Mouse (Mus musculus) CH12.LX (cell line): ENCODE results near the gene Arfgap1. TPM values are rescaled to one million over a fixed set of nuclear protein-coding genes. Genes with fewer than 3 reads are reported as not detected.

Source experiments
- DNase-seq: peaks from one replicate; pipeline ENCODE4 v3.0.0-alpha.2; 2013; ENCODE audit errors: extremely low read depth
- H3K27ac ChIP-seq: 2 replicates; pipeline ENCODE4 v1.5.1; 2012; ENCODE audit warnings: low read depth, mild to moderate bottlenecking, control low read depth, moderate library complexity; ENCODE audit not compliant: insufficient read depth
- H3K27me3 ChIP-seq: replicated peaks from 2 replicates; pipeline ENCODE3; 2012; ENCODE audit warnings: inconsistent platforms
- H3K36me3 ChIP-seq, 2 experiments: replicated peaks in 1 of 2; 2 replicates each; pipeline versions ENCODE3 to v1.6.1; 2012; ENCODE audit warnings: inconsistent platforms in 1 of 2, low read length in 1 of 2, mild to moderate bottlenecking in 1 of 2, mixed read lengths in 1 of 2, moderate library complexity in 1 of 2; ENCODE audit not compliant: control insufficient read depth in 1 of 2, insufficient read depth in 1 of 2
- H3K4me1 ChIP-seq, 2 experiments: 2 replicates each; pipeline ENCODE4 v1.6.1; 2012; ENCODE audit warnings: inconsistent platforms in 1 of 2, moderate library complexity in 1 of 2; ENCODE audit not compliant: insufficient read depth in 2 of 2, control insufficient read depth in 1 of 2
- H3K4me2 ChIP-seq: 2 replicates; pipeline ENCODE4 v1.6.1; 2012; ENCODE audit warnings: low read depth, mild to moderate bottlenecking, control low read depth; ENCODE audit not compliant: poor library complexity, insufficient read depth, severe bottlenecking
- H3K4me3 ChIP-seq, 3 experiments: fragments of 150-350 bp in 1 of 3; sonication (generic) in 1 of 3; replicated peaks in 1 of 3; 2 replicates each; pipeline versions ENCODE3 to v1.5.1; 2011 to 2012; ENCODE audit warnings: low read depth in 2 of 3, low read length in 2 of 3, mild to moderate bottlenecking in 2 of 3, moderate library complexity in 2 of 3, control low read depth in 1 of 3, improper control_type of control experiment in 1 of 3, inconsistent platforms in 1 of 3, mixed read lengths in 1 of 3; ENCODE audit not compliant: poor library complexity in 1 of 3
- H3K79me2 ChIP-seq: replicated peaks from 2 replicates; pipeline ENCODE4 v1.6.1; 2012; ENCODE audit warnings: mild to moderate bottlenecking, moderate library complexity; ENCODE audit not compliant: control insufficient read depth, poor library complexity, insufficient read depth, severe bottlenecking; ENCODE audit errors: extremely low read depth
- H3K9ac ChIP-seq: 2 replicates; pipeline ENCODE4 v1.6.1; 2012; ENCODE audit warnings: low read depth, mild to moderate bottlenecking, control low read depth, moderate library complexity; ENCODE audit not compliant: insufficient read depth
- H3K9me3 ChIP-seq: replicated peaks from 2 replicates; pipeline ENCODE3; 2012; ENCODE audit warnings: low read length, inconsistent platforms, mixed read lengths
- BHLHE40 ChIP-seq: IDR thresholded peaks from 2 replicates; pipeline ENCODE4 v1.6.1; 2011; ENCODE audit warnings: mild to moderate bottlenecking, low read depth, low read length, improper control_type of control experiment
- CHD2 ChIP-seq: IDR thresholded peaks from 2 replicates; pipeline ENCODE4 v1.6.1; 2011; ENCODE audit warnings: low read length, improper control_type of control experiment
- CTCF ChIP-seq, 2 experiments: IDR thresholded peaks in 1 of 2; conservative IDR thresholded peaks in 1 of 2; 2 replicates each; pipeline ENCODE4 v1.5.1; 2011 to 2012; ENCODE audit warnings: low read depth in 2 of 2, low read length in 2 of 2, improper control_type of control experiment in 1 of 2, inconsistent platforms in 1 of 2, mild to moderate bottlenecking in 1 of 2, moderate library complexity in 1 of 2
- ELF1 ChIP-seq: IDR thresholded peaks from 2 replicates; pipeline ENCODE4 v1.6.1; 2014; ENCODE audit warnings: low read depth, mild to moderate bottlenecking, inconsistent platforms, low read length, improper control_type of control experiment
- EP300 ChIP-seq: IDR thresholded peaks from 2 replicates; pipeline ENCODE4 v1.6.1; 2011; ENCODE audit warnings: low read length, improper control_type of control experiment
- ETS1 ChIP-seq: conservative IDR thresholded peaks from 2 replicates; pipeline ENCODE4 v1.6.1; 2012; ENCODE audit warnings: low read depth, mild to moderate bottlenecking, inconsistent platforms, low read length, improper control_type of control experiment, moderate library complexity
- HCFC1 ChIP-seq: IDR thresholded peaks from 2 replicates; pipeline ENCODE4 v1.6.1; 2012; ENCODE audit warnings: low read depth, mild to moderate bottlenecking, inconsistent platforms, low read length, improper control_type of control experiment
- JUN ChIP-seq: IDR thresholded peaks from 2 replicates; pipeline ENCODE4 v1.6.1; 2011; ENCODE audit warnings: low read depth, mild to moderate bottlenecking, low read length, improper control_type of control experiment, moderate library complexity; ENCODE audit not compliant: insufficient read depth
- KAT2A ChIP-seq: IDR thresholded peaks from 2 replicates; pipeline ENCODE4 v1.6.1; 2012; ENCODE audit warnings: low read length, improper control_type of control experiment, inconsistent platforms; ENCODE audit not compliant: insufficient replicate concordance
- MAX ChIP-seq: IDR thresholded peaks from 2 replicates; pipeline ENCODE4 v1.6.1; 2011; ENCODE audit warnings: low read length, improper control_type of control experiment
- MAZ ChIP-seq: IDR thresholded peaks from 2 replicates; pipeline ENCODE4 v1.6.1; 2012; ENCODE audit warnings: low read depth, mild to moderate bottlenecking, inconsistent platforms, low read length, improper control_type of control experiment, moderate library complexity
- MEF2A ChIP-seq: IDR thresholded peaks from 2 replicates; pipeline ENCODE4 v1.6.1; 2014; ENCODE audit warnings: low read depth, mild to moderate bottlenecking, inconsistent platforms, low read length, improper control_type of control experiment, borderline replicate concordance
- MXI1 ChIP-seq: IDR thresholded peaks from 2 replicates; pipeline ENCODE4 v1.6.1; 2011; ENCODE audit warnings: mild to moderate bottlenecking, low read depth, low read length, improper control_type of control experiment
- MYC ChIP-seq: IDR thresholded peaks from 2 replicates; pipeline ENCODE4 v1.6.1; 2011; ENCODE audit warnings: low read depth, mild to moderate bottlenecking, improper control_type of control experiment, low read length
- NELFE ChIP-seq: IDR thresholded peaks from 2 replicates; pipeline ENCODE4 v1.6.1; 2011; ENCODE audit warnings: low read depth, low read length, improper control_type of control experiment
- NRF1 ChIP-seq: IDR thresholded peaks from 2 replicates; pipeline ENCODE4 v1.6.1; 2014; ENCODE audit warnings: low read depth, mild to moderate bottlenecking, inconsistent platforms, low read length, improper control_type of control experiment, moderate library complexity
- PAX5 ChIP-seq: IDR thresholded peaks from 2 replicates; pipeline ENCODE4 v1.6.1; 2012; ENCODE audit warnings: low read length, inconsistent platforms, mixed read lengths
- POLR2A ChIP-seq: IDR thresholded peaks from 2 replicates; pipeline ENCODE4 v1.6.1; 2011; ENCODE audit warnings: low read depth, mild to moderate bottlenecking, improper control_type of control experiment, low read length
- RCOR1 ChIP-seq: conservative IDR thresholded peaks from 2 replicates; pipeline ENCODE4 v1.6.1; 2012; ENCODE audit warnings: low read depth, mild to moderate bottlenecking, inconsistent platforms, low read length, improper control_type of control experiment
- SIN3A ChIP-seq: IDR thresholded peaks from 2 replicates; pipeline ENCODE4 v1.6.1; 2012; ENCODE audit warnings: low read length, improper control_type of control experiment, inconsistent platforms
- UBTF ChIP-seq: IDR thresholded peaks from 2 replicates; pipeline ENCODE4 v1.6.1; 2012; ENCODE audit warnings: low read depth, mild to moderate bottlenecking, inconsistent platforms, low read length, improper control_type of control experiment, moderate library complexity
- ZC3H11A ChIP-seq: IDR thresholded peaks from 2 replicates; pipeline ENCODE4 v1.6.1; 2012; ENCODE audit warnings: low read depth, mild to moderate bottlenecking, inconsistent platforms, low read length, improper control_type of control experiment
- ZKSCAN1 ChIP-seq: IDR thresholded peaks from 2 replicates; pipeline ENCODE4 v1.6.1; 2012; ENCODE audit warnings: low read depth, inconsistent platforms, low read length, improper control_type of control experiment, borderline replicate concordance
- ZMIZ1 ChIP-seq: IDR thresholded peaks from 2 replicates; pipeline ENCODE4 v1.6.1; 2012; ENCODE audit warnings: low read depth, mild to moderate bottlenecking, inconsistent platforms, low read length, improper control_type of control experiment
- ZNF384 ChIP-seq: IDR thresholded peaks from 2 replicates; pipeline ENCODE4 v1.6.1; 2012; ENCODE audit warnings: low read depth, low read length, improper control_type of control experiment, inconsistent platforms
- dilution Hi-C: fragments of 300-500 bp; cut with MboI; formaldehyde crosslinking; loops from 2 replicates; pipeline ENCODE4 v1.14.3; 2020; ENCODE audit warnings: low sequenced_read_pairs; ENCODE audit not compliant: extremely low pct_unique_long_range_greater_than_20kb, extremely low pct_ligation_motif_present
- in situ Hi-C: fragments of 300-500 bp; cut with MboI; formaldehyde crosslinking; loops from 3 replicates; pipeline ENCODE4 v1.14.3; 2019; ENCODE audit warnings: low sequenced_read_pairs, low pct_ligation_motif_present, low pct_unique_long_range_greater_than_20kb, mixed read lengths
- polyA plus RNA-seq: library from polyadenylated mRNA; unstranded; fragments of >175 nt; gene quantifications from 2 replicates; pipeline ENCODE4 v1.2.1, GENCODE M21; 2012; ENCODE audit warnings: low read depth; ENCODE audit not compliant: insufficient read length
- total RNA-seq, 2 experiments: library from RNA; depleted of rRNA; stranded (reverse); fragments of 300-350 nt in 1 of 2; fragments of >200 nt in 1 of 2; gene quantifications; 2 replicates each; pipeline ENCODE4 v1.2.3; 2012 to 2014

Arfgap1 gene
- total and polyA plus RNA-seq, 3 experiments, result 21.3 to 37.5 (median 32.4) TPM

DNA sequence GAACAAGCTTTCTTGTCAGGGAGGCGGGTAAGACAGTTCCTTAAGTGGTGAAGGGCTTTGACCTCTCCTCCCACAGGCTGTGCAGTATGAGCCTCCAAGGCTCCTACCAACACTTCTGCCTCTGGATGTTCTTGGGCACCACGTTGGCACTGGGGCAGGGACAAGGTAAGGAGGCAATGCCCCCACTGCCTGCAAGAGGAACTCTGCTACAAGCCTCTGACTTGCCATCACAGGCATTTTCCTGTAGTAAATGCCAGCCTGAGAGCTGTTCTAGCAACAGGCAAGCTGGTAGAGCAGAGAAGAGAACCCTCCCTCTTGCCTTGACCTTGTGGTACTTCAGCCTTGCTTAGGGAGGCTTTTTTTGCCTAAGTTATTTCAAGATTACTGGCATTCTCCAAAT is 19.4 kb downstream of the Arfgap1 start, which contains the start of gene Col20a1:
Col20a1 (plus strand) TSS at position 87 of the 400 bp plus-strand sequence.
- H3K4me2 ChIP-seq, result no peak within 1 kb of the TSS
- no peak for TF ChIP-seq RCOR1
- no peak for TF ChIP-seq CTCF (conservative IDR thresholded peaks at IDR 0.05 in 1 of 2, IDR thresholded peaks at IDR 0.05 in 1 of 2; ENCODE audit: low read depth in 2 of 2, low read length in 2 of 2)
- TF ChIP-seq ZNF384, result no peak
- no peak for TF ChIP-seq NRF1
- no peak for TF ChIP-seq MAZ
- TF ChIP-seq PAX5, result no peak
- no peak for TF ChIP-seq EP300
- TF ChIP-seq KAT2A, result no peak
- TF ChIP-seq SIN3A, result no peak
- no peak for TF ChIP-seq JUN
- TF ChIP-seq ETS1, result no peak
- TF ChIP-seq NELFE, result no peak
- TF ChIP-seq MEF2A, result no peak
- TF ChIP-seq MYC, result no peak
- no peak for TF ChIP-seq ZC3H11A
- H3K9me3 ChIP-seq, result no peaks in the 10 kb centered on the region
- no peaks in the 10 kb centered on the region for H3K27me3 ChIP-seq
- H3K36me3 ChIP-seq, result peaks cover 18 to 48% of the 10 kb centered on the region in 2 experiments
- no peak within 1 kb of the TSS for H3K9ac ChIP-seq
- H3K4me3 ChIP-seq, result no peak within 1 kb of the TSS
- no peaks in the 10 kb centered on the region for H3K79me2 ChIP-seq
- dilution Hi-C loops (no loop called here), in situ Hi-C loops (no loop called here)
- no peaks in the 10 kb centered on the region for H3K4me1 ChIP-seq
- no peak within 1 kb of the TSS for H3K27ac ChIP-seq
- no peak for DNase-seq

DNA sequence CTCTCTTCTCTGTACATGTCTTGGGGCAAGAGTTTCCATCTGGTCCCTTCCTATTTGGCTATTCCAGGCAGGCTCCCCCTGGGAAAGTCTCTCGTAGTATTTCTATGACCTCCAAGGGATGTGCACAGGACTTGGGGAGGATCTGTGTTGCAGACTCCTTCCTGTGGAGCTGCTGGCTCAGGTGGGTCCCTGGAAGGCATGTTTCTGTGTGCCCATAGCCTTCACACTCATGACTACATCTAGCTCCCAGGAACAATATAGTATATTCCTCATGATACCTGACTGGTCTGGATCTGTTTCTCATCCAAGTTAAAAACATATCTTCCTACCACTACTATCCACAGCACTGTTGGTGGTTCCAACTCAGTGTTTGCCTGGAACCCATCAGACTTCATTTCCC is 20.0 kb downstream of the Arfgap1 start:
- dilution Hi-C loops, result no loop called here
- TF ChIP-seq JUN, result no peak
- no peak for TF ChIP-seq ZKSCAN1
- TF ChIP-seq MAX, result no peak
- no peak for TF ChIP-seq HCFC1
- TF ChIP-seq MXI1, result no peak
- TF ChIP-seq UBTF, result no peak
- no peak for TF ChIP-seq ETS1
- TF ChIP-seq RCOR1, result no peak
- no peak for TF ChIP-seq CTCF (conservative IDR thresholded peaks at IDR 0.05 in 1 of 2, IDR thresholded peaks at IDR 0.05 in 1 of 2; ENCODE audit: low read depth in 2 of 2, low read length in 2 of 2)
- no peak for TF ChIP-seq ZMIZ1
- TF ChIP-seq POLR2A, result no peak
- TF ChIP-seq ELF1, result no peak
- TF ChIP-seq KAT2A, result no peak
- TF ChIP-seq CHD2, result no peak
- no peak for TF ChIP-seq PAX5
- no peak for TF ChIP-seq BHLHE40
- no peak for TF ChIP-seq MYC
- TF ChIP-seq ZNF384, result no peak

More for the DNA sequence above, 20.0 kb downstream of the Arfgap1 start:
- Histone ChIP-seq H3K4me2 (no peak overlapping the region), H3K9ac (no peak overlapping the region), H3K4me1 (no peaks in the 10 kb centered on the region), H3K36me3 (peaks cover 14 to 42% of the 10 kb centered on the region in 2 experiments), H3K4me3 (no peak overlapping the region), H3K79me2 (no peaks in the 10 kb centered on the region), H3K9me3 (no peaks in the 10 kb centered on the region), H3K27me3 (no peaks in the 10 kb centered on the region), H3K27ac (no peak overlapping the region)
- DNase-seq, result no peak
- in situ Hi-C loops, result no loop called here
